Mouse (Mus musculus): Measurements from ENCODE around the gene Rnf103. TPM values are rescaled to one million over a fixed set of nuclear protein-coding genes. Genes with fewer than 3 reads are reported as not detected.
A peak's percentile ranks its signal among the peaks of the same experiment; 100 is the strongest.

Rnf103 gene
- polyA plus RNA-seq, 1 experiment from 2014 or later = 14.3 TPM

DNA sequence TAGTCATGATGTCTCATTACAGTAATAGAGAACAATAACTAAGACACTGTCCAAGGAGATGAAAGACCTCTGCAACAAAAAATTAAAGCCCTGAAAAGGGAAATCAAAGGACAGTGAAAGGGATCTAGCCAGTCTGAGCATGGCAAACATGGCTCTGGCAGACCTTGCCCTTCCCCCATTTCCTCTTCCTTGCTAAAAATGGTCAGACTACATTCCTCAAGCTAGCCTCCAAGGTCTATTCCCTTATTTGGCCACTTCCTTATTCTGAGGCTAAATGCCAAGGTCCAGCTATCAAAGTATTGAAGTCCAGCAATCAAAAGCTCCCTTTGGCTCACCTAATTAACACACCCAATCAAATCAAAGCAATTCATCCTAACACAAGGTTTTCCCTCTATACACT is 43.6 kb downstream of the Rnf103 start:
- H3K4me3 ChIP-seq (ENCODE audit: low read depth, low read length) = no peak overlapping the region
- H3K4me2 ChIP-seq = no peak overlapping the region
- no peak overlapping the region for H3K9ac ChIP-seq (ENCODE audit: low read depth, low read length)
- ATAC-seq (replicated peaks; ENCODE audit: insufficient number of reproducible peaks, low FRiP score, low TSS enrichment) = no peak
- H3K9me3 ChIP-seq (replicated peaks; ENCODE audit: control insufficient read depth, low read length) = no peaks in the 10 kb centered on the region
- H3K27me3 ChIP-seq (ENCODE audit: control insufficient read depth, insufficient read depth, low read length) = no peaks in the 10 kb centered on the region
- no peaks in the 10 kb centered on the region for H3K4me1 ChIP-seq (ENCODE audit: control insufficient read depth, insufficient read depth, low read length)
- H3K27ac ChIP-seq (ENCODE audit: low read depth, low read length) = no peak overlapping the region
- H3K36me3 ChIP-seq (ENCODE audit: control insufficient read depth, insufficient read depth, low read length) = no peaks in the 10 kb centered on the region

DNA sequence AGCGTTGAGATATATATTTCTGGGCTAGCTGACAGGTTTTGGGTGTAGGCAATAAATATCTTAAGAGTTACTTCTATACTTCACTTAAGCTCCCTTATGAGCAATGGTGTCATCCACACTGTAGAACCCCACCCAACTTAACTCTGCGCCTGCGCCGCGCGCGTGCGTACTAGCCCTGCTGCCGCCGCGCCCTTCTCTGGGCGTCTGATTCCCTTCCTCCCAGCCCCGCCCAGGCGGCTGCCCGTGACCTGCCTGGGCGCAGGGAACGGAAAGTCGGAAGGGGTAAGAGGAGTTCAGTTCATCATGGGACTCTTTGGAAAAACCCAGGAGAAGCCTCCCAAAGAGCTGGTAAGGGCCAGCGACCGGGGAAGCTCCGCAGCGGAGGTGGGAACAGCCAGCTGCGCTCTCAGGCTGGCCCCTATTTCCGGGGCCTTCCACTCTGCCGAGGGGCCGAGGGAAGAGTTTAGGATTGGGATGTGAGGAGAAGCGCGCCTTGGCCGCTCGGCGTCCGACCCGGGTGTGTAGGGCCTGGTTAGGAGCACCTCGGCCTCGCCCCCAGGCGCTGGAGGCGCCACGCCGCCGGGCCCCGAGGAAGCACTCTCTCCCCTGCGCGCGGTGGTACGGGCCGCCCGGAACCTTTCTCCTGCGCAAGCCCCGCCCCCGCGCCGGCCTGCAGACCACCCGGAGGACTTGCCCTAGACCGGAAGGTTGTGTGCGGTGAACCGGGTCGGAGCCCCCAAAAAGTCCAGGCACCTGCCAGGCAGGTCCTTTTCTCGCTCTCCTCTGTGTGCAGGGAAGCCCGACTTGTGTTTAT is 50.2 kb downstream of the Rnf103 start, which contains the start of gene Chmp3:
Gene Chmp3, plus strand, starts transcription at position 112 of the 814 bp plus-strand sequence.
- H3K4me3 ChIP-seq (ENCODE audit: low read depth, low read length) = peak within 1 kb of the TSS; percentile 88
- peak; percentile 97 for ATAC-seq (replicated peaks; ENCODE audit: insufficient number of reproducible peaks, low FRiP score, low TSS enrichment)
- peak within 1 kb of the TSS; percentile 99 for H3K9ac ChIP-seq (ENCODE audit: low read depth, low read length)
- no peaks in the 10 kb centered on the region for H3K36me3 ChIP-seq (ENCODE audit: control insufficient read depth, insufficient read depth, low read length)
- peaks cover 3% of the 10 kb centered on the region; the same call in 1 of the 2 replicates for H3K4me1 ChIP-seq (ENCODE audit: control insufficient read depth, insufficient read depth, low read length)
- under 1% methylated on average over 59 of the region's 59 CpGs for WGBS (ENCODE audit: insufficient replicate concordance)
- peak within 1 kb of the TSS; percentile 63 for H3K4me2 ChIP-seq
- peak within 1 kb of the TSS; percentile 100 for H3K27ac ChIP-seq (ENCODE audit: low read depth, low read length)
- no peaks in the 10 kb centered on the region for H3K27me3 ChIP-seq (ENCODE audit: control insufficient read depth, insufficient read depth, low read length)
- no peaks in the 10 kb centered on the region for H3K9me3 ChIP-seq (replicated peaks; ENCODE audit: control insufficient read depth, low read length)

DNA sequence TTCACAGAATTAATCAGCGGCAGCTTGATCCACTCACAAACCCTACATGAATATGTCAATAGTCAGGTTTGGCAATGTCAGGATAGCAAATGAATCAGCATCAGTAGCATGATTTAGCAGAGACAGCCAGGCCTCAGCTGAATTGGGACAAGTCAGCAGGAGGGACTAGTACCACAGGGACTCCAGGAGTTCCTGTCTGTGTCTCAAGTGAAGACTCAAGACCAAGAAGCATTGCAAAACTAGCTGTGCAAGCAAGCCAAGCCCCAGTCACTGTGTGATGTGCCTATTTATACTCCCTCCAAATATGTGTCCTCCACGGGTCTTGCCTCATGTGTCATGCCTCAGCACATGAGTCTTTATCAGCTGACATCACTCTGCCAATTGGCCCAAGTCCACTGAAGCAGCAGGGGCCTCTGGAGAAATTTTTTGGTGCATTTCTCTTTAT is 61.8 kb downstream of the Rnf103 start:
- no peaks in the 10 kb centered on the region for H3K4me1 ChIP-seq (ENCODE audit: control insufficient read depth, insufficient read depth, low read length)
- no peaks in the 10 kb centered on the region for H3K9me3 ChIP-seq (replicated peaks; ENCODE audit: control insufficient read depth, low read length)
- no peak overlapping the region for H3K4me2 ChIP-seq
- no peak overlapping the region for H3K27ac ChIP-seq (ENCODE audit: low read depth, low read length)
- H3K9ac ChIP-seq (ENCODE audit: low read depth, low read length) = no peak overlapping the region
- no peaks in the 10 kb centered on the region for H3K27me3 ChIP-seq (ENCODE audit: control insufficient read depth, insufficient read depth, low read length)
- H3K4me3 ChIP-seq (ENCODE audit: low read depth, low read length) = no peak overlapping the region
- no peak for ATAC-seq (replicated peaks; ENCODE audit: insufficient number of reproducible peaks, low FRiP score, low TSS enrichment)
- no peaks in the 10 kb centered on the region; the same call in 1 of the 2 replicates for H3K36me3 ChIP-seq (ENCODE audit: control insufficient read depth, insufficient read depth, low read length)
- 74% methylated on average over 2 of the region's 2 CpGs for WGBS (ENCODE audit: insufficient replicate concordance)

DNA sequence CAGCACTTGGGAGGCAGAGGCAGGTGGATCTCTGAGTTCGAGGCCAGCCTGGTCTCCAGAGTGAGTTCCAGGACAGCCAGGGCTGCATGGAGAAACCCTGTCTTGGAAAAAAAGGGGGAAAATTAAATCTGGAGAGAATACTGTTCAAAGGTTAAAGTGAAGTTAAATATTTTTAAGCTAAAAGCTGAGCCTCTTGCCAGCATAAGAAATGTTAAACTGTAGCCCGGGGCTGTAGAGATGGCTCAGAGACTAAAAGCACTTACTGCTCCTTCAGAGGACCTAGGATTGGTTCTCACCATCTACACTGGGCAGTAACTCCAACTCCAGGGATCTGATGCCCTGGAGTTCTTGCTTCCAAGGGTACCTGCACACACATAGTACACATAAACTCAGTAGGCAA is 63.1 kb downstream of the Rnf103 start:
- Histone ChIP-seq H3K27me3 (ENCODE audit: control insufficient read depth, insufficient read depth, low read length) (no peaks in the 10 kb centered on the region), H3K9me3 (replicated peaks; ENCODE audit: control insufficient read depth, low read length) (no peaks in the 10 kb centered on the region), H3K4me3 (ENCODE audit: low read depth, low read length) (no peak overlapping the region), H3K9ac (ENCODE audit: low read depth, low read length) (no peak overlapping the region), H3K36me3 (ENCODE audit: control insufficient read depth, insufficient read depth, low read length) (peaks cover 2% of the 10 kb centered on the region; the same call in 1 of the 2 replicates), H3K27ac (ENCODE audit: low read depth, low read length) (no peak overlapping the region), H3K4me2 (no peak overlapping the region), H3K4me1 (ENCODE audit: control insufficient read depth, insufficient read depth, low read length) (no peaks in the 10 kb centered on the region)
- no peak for ATAC-seq (replicated peaks; ENCODE audit: insufficient number of reproducible peaks, low FRiP score, low TSS enrichment)
- 98% methylated on average over 2 of the region's 2 CpGs for WGBS (ENCODE audit: insufficient replicate concordance)

Other genes with a start within 250 kb of the Rnf103 start
- 60.2 and 65.1 TPM in 2 replicates for gene Krcc1, start 222.2 kb upstream of the Rnf103 start, polyA plus RNA-seq (2014; fragmentation: Nextera tagmentation; extraction: Ambion mirVana)
- 136 and 164 TPM in 2 replicates for gene Smyd1, start 171.7 kb upstream of the Rnf103 start, polyA plus RNA-seq (2014; fragmentation: Nextera tagmentation; extraction: Ambion mirVana)
- gene Cd8b1, start 171.1 kb upstream of the Rnf103 start, polyA plus RNA-seq (2014; fragmentation: Nextera tagmentation; extraction: Ambion mirVana) = not detected in 2 replicates
- 0.04 TPM in 1 of 2 replicates, not detected in the other for gene Cd8a, start 120.5 kb upstream of the Rnf103 start, polyA plus RNA-seq (2014; fragmentation: Nextera tagmentation; extraction: Ambion mirVana)
- 6.2 and 10.0 TPM in 2 replicates for gene Rmnd5a, start 53.3 kb upstream of the Rnf103 start, polyA plus RNA-seq (2014; fragmentation: Nextera tagmentation; extraction: Ambion mirVana)
- 62.2 and 71.6 TPM in 2 replicates for gene Chmp3, start 49.9 kb downstream of the Rnf103 start, polyA plus RNA-seq (2014; fragmentation: Nextera tagmentation; extraction: Ambion mirVana)
- gene Kdm3a, start 139.1 kb downstream of the Rnf103 start, polyA plus RNA-seq (2014; fragmentation: Nextera tagmentation; extraction: Ambion mirVana) = 32.4 and 35.1 TPM in 2 replicates
- 20.8 and 25.0 TPM in 2 replicates for gene Reep1, start 213.7 kb downstream of the Rnf103 start, polyA plus RNA-seq (2014; fragmentation: Nextera tagmentation; extraction: Ambion mirVana)

Measured in heart, embryonic 11.5 days (tissue).